Mouse (Mus musculus) erythroid progenitor cell, adult 5-6 weeks (primary cell): ENCODE data around the gene Rhot1. TPM values are rescaled to one million over a fixed set of nuclear protein-coding genes. Genes with fewer than 3 reads are reported as not detected.
"Not testable (repeated sequence)": the region's sequence is repeated elsewhere in the genome, so short reads cannot be mapped to it uniquely, and the experiment has no call there.

Source experiments
- ATAC-seq: replicated peaks from 2 replicates; pipeline ENCODE4 v1.8.0; 2016; ENCODE audit warnings: moderate number of reproducible peaks, mild to moderate bottlenecking, moderate TSS enrichment, inconsistent platforms; ENCODE audit not compliant: poor library complexity, low FRiP score, severe bottlenecking
- total RNA-seq, 2 experiments: library from RNA; stranded (forward) in 1 of 2; stranded (reverse) in 1 of 2; fragments of 150-400 nt in 1 of 2; fragments of 186-747, 209-891 nt in 1 of 2; gene quantifications; 2 replicates each; pipeline versions ENCODE4 v1.2.3 to v1.2.4; 2015 to 2017; ENCODE audit warnings: low replicate concordance in 2 of 2

Rhot1 gene
- total RNA-seq, 2 experiments from 2014 or later: 3.4 to 10.1 TPM

DNA sequence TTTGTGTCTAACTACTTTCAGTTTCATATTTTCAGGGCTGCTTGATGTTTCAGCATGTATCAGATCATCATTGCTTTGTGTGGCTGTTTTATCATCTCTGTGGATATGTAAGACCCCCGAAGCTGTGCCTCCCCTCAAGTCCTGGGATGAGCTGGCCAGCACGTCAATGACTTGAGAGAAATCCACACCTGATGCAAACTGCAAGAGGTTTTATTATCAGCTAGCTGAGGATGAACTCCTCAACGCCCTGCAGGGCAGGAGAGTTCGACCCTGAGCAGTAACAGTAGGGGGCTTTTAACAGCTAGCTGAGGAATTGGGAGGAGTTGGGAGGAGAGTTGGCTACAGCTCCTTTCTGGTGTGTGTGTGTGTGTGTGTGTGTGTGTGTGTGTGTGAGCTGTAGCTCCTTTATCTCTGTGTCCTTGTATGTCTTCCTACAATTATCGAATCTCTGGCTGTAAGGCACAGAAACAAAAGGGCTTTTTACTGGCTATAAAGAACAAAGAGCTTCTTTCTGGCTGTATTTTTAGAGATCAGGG lies 23.3 kb upstream of the Rhot1 start:
- not testable (repeated sequence) for ATAC-seq

DNA sequence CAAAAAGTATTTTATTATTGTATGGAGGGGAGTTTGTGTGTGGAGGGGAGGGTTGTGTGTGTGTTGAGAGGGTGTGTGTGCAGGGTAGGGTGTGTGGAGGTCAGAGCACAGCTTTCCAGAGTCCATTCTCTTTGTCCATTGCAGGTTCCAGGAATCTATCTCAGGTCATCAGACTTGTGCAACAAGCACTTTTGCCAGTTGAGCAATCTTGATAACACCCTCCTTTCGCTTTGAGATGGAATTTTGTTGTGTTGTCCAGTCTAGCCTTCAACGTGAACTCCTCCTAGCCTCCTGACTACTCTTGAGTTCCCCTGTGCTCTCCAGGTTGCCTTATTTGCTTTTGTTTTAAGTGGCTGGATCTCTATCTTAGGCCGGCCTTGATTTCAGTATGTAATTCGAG lies 18.5 kb upstream of the Rhot1 start:
- ATAC-seq: no peak

DNA sequence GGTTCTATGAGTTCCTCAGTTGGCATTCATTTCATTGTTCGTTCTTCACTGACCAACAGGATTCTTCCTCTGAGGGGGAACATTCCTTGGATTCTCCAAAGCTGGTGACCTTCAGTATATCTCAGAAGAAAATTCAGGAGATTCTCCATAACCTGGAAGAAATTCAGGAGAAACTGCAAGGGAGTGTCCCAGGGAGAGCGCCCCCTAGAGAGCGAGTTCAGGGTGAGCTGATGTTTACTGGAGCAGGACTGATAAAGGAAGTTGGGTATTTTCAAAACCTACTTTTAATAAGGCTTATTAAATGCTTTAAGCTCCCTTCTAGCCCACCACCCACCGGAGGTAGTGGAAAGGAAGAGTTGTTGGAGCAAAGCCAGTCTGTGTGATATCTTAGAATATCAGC lies 15.0 kb upstream of the Rhot1 start:
- no peak for ATAC-seq

DNA sequence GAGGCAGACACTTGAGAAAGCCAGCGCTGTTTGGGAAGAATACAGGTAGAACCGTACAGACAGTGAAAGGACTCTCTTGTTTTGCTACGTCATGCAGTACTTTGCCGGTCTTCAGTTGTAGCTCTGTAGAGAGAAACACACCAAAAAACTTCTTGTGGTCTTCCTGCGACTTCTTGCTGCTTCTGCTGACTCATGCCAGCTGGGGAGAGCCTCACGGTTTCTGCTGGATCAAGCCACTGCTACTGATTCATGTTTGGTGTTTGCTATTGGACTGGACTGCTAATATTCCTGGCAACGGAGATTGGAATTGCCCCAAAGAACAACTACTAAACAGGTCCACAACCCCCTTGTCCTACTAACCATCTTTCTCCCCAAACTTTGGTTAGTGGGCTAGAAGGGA lies 12.5 kb upstream of the Rhot1 start:
- ATAC-seq: no peak

DNA sequence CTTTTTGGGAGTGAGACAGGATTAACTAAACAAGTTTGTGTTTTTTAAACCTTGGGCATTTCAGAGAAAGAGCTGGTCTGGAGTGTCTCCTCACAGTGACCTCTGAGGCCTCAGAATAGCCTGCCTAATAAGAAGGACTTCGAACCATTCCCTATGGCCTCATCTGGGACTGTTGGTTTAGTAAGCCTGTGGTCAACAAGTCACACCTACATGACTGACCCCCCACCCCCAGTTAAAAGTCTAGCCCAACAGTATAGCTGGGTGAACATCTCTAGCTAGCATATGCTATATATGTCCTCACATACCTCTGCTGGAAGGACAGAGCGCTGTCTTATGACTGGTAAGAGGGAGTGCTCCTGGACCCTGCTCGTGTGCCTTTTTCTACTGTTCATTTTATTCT lies 9.5 kb upstream of the Rhot1 start:
- ATAC-seq: no peak

DNA sequence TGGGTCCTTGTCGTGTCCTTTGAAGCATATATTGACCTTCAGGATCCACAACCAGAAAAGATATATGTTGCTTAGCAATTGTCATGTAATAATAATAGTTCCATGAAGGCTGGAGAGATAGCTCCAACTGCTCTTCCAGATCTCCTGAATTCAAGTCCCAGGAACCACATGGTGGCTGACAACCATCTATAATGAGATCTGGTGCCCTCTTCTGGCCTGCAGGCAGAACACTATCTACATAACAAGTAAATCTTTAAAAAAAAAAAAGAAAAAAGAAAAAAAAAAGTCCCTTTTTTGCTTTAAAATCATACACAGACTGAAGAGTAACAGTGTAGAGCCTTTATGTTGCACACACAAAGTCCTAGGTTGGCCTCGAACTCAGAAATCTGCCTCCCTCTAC lies 9.0 kb upstream of the Rhot1 start:
- ATAC-seq: no peak

DNA sequence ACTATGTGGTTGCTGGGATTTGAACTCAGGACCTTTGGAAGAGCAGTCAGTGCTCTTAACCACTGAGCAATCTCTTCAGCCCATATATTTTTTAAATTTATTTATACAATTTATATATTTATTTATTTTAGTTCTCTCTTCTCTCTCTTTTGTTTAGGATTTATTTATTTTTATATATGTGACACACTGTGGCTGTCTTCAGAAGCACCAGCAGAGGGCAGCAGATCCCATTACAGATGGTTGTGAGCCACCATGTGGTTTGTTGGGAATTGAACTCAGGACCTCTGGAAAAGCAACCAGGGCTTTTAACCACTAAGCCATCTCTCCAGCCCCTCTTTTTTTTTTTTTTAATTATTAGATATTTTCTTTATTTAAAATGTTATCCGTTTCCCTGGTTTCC lies 8.5 kb upstream of the Rhot1 start:
- ATAC-seq: no peak

DNA sequence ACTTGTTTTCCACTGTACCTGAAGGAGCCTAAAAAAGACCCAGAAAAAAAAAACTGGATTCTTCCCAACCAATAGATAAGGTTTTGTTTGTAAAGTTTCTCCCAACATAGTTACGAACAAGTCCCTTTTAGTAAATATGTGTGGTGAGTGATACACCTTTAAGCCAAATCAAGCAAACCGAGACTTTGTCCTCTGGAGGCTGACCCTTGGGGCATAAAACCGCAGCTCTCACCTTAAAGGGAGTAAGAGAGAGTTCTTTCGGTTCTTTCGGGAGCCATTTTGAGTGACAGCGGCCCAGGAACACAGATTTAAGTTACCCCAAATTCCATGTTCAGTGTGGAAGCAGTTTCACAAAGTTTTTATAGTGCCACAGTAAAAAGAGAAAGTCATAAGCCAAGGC lies 6.5 kb upstream of the Rhot1 start:
- no peak for ATAC-seq

DNA sequence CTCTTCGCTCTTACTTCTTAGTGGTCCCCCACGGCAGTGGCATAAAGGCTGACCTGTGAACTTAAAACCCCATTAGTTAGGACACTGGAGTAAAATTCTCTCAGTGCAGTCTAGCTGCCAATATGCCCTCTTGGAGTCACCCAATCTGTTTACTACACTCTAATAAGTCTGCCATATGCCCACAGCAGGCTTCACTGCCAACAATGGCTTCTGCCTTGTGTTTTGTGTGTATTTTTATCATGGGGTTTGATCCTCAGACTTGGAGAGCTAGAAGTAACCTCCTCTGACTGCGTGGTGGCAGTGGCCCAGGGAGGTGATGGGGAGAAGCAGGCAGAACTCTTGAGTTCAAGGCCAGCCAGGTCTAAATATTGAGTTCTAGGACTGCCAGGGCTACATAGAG lies 4.8 kb upstream of the Rhot1 start:
- ATAC-seq: no peak

DNA sequence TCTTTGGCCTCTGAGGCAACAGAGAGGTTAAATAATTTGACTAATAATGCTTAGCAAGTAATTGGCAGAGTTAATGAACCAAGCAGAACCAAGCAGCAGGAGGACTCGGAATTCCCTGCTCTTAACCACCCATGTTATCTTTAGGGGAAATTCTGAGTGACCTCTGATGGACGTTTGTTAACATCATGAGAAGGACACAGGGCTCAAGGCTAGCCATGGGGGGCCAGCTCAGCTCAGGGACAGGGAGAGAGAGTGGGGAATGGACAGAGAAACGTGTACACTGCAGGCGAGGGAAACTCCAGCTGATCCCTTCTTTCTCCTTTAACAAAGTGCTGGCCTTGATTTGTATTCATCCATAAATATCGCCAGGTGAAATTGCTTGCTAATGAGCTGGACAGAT lies 3.9 kb upstream of the Rhot1 start:
- ATAC-seq: no peak

DNA sequence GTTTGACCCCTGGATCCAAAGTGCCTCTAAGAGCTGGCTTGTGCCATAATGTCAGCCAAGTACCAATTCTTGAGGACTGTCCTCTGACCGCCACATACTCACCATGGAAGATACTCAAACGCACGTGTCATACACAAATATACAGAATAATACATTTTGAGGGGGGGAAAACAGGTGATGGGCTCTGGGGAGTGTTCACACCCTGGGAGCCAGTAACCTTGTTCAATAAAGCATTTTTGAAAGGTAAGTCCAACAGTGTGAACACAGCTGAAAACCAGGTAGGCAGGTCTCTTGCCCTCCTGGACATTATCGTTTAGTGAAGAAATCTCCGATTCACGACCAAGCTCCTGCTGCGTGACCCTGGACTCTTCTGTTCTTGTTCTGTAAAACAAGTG lies 357 bp upstream of the Rhot1 start:
- peak; percentile 20; the same call in 1 of the 2 replicates for ATAC-seq

DNA sequence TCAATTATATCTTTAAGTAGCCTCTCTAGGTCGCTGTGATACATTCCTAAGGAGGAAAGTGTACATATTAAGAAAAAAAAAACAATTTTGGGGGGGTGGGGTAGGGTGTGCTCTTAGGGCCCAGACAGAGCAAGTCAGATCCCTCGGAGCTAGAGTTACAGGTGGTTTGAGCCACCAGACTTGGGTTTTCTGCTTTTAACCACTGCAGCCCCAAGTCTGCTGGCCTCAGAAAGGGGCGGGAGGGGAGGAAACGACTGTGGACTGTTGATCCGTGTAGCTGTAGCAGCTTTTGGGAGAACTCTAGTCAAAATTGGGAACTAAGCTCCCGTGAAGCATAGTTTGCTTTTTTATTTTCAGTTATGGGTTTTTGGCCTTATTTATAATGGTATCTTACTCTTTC lies 1.5 kb downstream of the Rhot1 start:
- no peak for ATAC-seq

DNA sequence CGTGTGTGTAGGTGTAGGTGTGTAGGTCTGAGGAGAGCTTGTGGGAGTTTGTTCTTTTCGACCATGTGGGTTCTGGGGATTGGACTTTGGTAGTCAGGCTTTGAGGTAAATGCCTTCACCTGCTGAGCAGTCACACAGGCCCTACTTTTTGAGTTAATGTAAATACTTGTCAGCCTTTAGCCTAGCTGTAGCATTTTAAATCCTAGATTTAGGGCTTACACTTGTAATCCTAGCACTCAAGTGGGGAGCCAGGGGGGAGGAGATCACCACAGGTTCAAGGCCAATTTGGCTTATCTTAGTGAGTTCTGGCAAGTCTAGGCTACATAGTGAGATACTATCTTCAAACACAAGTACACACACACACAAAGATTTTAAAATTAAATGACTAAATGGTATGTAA lies 3.5 kb downstream of the Rhot1 start:
- no peak for ATAC-seq

DNA sequence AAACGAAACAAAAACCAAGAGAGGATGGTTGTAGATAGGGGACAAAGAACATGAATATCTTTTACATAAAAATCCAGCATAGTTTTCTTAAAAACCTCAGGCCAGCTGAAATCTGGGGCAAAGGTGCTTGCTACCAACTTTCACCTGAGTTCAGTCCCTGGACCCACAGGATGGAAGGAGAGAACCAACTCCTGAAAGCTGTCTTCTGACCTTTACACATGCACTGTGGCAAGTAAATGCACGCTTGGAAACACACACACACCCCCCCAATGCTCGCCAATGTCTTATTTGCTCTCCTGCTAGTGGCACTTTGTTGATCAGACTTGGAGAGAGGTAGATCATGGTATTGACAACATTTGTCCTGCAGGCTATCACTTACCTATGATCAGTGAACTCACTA lies 6.5 kb downstream of the Rhot1 start:
- no peak for ATAC-seq

DNA sequence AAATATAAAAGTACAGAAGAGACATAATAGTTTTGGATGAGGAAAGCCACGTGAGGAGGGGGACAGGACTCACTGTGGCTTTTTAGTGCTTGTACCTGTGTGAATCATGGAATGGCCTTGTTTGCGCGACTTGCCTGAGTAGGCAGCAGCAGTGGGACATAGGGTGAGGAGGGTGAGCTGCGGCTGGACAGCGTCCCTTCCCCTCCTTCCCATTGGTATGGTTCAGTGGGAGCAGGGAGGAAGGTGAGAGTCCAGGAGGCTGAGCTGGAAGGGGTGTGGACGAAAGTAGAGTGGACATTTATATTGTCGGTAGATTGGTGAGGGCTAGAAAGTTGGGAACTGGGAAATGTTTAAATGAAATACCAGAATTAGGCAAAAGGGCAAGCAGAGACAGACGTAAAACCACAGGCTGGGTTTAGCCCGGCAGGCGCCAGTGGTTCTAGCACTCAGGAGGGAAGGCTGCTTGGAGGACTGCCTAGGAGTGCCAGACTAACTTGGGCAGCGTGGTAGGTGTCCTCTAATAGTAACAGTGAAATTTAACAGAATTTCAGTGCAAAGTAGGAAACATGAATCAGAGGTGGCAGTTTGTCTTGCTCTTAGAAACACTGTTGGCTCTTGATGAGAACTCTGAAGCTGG lies 10.0 kb downstream of the Rhot1 start:
- no peak for ATAC-seq

DNA sequence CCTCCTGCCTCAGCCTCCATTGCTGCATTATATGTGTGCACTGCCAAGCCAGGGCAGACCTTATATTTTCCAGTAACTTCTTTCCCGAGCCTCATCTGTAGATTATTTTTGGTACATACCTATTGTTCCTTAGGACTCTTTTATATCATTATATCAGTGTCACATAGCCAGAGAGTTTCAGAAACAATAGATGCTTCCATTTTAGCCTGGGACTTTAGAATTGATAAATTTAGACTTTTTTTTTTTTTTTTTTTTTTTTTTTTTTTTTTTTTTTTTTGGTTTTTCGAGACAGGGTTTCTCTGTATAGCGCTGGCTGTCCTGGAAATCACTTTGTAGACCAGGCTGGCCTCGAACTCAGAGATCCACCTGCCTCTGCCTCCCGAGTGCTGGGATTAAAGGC lies 21.2 kb downstream of the Rhot1 start:
- ATAC-seq: not testable (repeated sequence)

DNA sequence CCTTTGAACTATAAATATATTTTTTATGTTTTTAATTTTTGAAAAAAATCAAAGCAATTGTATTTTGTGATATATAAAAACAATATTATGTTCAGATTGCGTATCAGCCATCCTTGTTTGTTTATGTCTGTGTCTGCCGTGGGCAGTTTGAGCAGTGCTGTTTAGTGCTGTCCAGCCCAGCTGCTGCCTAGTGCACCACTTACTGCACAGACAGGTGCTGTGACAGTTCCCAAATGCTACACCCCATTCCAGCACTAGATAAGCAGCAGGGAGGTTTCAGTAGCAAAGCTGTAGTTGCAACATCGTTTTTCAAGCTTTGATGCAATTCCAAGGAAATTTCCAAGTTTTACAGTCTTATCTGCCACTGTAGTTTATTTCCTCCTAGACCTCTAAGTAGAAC lies 28.5 kb downstream of the Rhot1 start:
- ATAC-seq: no peak

DNA sequence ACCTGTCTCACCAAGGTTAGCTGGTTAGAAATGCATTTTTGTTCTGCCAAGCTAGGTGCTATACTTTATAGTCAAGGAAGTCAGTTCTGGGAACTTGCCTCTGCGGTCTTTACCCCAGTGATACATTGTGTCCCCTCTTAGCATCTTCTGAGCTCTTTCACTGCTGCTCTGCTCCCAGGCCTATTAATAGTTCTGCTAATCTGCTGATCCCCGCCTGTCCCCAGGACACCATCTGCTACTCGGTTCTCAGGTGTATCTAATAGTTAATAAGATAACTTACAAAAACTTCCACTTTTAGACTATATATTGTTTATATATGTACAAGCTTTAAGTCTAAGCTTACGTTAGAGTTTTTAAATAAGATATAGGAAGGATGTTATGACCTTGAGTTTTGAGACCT lies 29.5 kb downstream of the Rhot1 start:
- no peak for ATAC-seq

DNA sequence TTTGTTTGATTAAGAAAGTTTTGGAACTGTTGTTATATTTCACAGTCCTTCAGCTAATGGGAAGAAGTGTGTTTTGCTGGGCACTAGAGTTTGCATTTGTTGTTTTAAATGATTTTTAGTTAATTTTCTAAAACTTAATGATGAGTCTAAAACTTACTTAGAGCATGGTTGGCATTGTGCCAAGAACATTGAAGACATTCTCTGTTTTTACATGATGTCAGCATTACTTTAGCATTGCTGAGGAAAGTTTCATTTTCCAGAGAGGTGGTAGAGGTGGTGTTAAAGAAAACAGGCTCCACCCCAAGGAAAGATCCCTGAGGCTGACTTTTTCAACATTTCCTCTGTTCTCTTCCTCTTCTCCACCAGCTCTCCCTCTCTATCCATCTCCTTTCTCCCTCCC lies 38.2 kb downstream of the Rhot1 start:
- ATAC-seq: no peak

DNA sequence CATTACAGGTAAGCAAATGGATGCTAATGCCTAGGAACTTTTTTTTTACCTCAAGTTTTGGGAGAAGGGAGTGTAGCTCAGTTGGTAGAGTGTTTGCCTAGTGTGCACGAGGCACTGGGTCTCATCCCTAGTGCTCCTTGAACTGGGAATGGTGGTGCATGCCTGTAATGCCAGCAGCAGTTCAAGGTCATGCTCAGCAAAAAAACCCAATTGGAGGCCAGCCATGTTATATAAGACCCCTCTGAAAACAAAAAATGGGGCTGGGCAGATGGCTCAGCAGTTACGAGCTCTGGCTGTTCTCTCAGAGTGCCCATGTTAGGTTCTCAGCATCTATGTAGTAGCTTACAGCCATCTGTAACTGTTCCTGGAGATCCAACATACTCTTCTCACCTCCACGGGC lies 39.7 kb downstream of the Rhot1 start:
- ATAC-seq: no peak

DNA sequence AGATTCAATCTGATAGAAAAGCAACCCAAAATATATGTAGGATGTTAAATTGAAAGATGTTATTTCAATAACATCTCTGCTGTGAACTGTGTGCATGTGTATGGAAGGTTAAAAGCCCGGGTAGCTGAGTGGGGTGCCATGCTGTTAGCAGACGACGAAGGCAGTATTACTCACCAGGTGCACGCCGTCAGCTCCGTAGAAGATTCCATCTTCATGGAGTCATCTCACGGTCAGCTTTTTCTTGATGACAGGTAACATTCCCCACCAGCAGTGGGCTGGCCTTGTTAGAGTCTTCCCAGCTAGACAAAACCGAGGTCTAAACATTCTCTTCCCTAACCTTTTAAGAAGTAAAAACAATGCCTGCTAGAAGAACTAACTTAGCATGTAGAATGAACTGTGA lies 55.3 kb downstream of the Rhot1 start:
- ATAC-seq: no peak

DNA sequence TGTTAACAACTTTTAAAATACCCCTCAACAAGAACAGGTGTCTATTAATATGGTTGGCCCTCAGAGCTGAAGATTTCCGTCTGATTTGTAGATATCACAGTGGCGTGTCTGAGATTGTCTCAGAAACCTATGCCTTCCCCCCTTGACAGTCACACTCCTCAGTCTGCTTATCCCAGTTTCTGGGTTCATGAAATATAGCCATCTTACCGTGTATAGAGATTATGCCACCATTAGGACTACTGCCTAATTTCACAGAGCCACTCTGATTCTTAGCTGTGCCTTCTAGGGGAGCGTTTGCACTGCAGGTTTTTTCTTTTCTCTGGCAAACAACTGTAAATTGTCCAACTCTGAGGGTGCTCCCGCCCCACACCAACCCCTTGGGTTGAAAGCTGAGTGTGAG lies 62.3 kb downstream of the Rhot1 start:
- ATAC-seq: no peak
